Mouse (Mus musculus): Measurements from ENCODE around the gene Orm2. TPM values are rescaled to one million over a fixed set of nuclear protein-coding genes. Genes with fewer than 3 reads are reported as not detected.

Orm2 gene
- not detected for polyA plus RNA-seq (2014; fragmentation: Illumina TruSeq; extraction: RNeasy Lipid Tissue Mini Kit (QIAGEN cat#74804); ENCODE audit: low read depth, low replicate concordance)

DNA sequence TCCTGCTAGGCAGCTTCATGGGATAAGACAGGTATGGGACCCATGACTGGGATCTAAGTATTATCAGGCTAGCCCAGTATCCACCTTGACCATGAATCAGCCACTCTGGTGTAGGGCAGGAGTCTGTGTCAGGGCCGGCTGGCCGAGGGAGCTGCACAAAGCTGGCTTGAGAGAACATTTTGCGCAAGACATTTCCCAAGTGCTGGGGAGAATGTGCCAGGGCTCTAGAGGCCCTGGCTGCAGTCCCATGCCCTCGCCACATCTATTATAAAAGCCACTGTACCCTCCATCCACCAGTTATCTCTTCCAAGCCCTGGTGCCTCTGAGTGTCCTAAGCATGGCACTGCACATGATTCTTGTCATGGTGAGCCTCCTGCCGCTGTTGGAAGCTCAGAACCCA lies at the start of gene Orm2:
Gene Orm2 (plus strand): TSS at position 300 of the 400 bp plus-strand sequence.

DNA sequence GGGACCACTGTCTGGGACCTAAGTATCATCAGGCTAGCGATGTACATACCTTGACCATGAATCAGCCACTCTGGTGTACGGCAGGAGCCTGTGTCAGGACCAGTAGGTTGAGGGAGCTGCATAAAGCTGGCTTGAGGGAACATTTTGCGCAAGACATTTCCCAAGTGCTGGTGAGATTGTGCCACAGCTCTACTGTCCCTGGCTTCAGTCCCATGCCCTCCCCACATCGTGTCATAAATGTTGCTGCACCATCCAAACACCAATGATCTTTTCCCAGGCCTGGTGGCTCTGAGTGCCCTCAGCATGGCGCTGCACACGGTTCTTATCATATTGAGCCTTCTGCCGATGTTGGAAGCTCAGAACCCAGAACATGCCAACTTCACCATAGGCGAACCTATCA lies 18.0 kb upstream of the Orm2 start, which contains the start of gene Orm1:
Gene Orm1 (plus strand): TSS at position 266 of the 400 bp plus-strand sequence.

DNA sequence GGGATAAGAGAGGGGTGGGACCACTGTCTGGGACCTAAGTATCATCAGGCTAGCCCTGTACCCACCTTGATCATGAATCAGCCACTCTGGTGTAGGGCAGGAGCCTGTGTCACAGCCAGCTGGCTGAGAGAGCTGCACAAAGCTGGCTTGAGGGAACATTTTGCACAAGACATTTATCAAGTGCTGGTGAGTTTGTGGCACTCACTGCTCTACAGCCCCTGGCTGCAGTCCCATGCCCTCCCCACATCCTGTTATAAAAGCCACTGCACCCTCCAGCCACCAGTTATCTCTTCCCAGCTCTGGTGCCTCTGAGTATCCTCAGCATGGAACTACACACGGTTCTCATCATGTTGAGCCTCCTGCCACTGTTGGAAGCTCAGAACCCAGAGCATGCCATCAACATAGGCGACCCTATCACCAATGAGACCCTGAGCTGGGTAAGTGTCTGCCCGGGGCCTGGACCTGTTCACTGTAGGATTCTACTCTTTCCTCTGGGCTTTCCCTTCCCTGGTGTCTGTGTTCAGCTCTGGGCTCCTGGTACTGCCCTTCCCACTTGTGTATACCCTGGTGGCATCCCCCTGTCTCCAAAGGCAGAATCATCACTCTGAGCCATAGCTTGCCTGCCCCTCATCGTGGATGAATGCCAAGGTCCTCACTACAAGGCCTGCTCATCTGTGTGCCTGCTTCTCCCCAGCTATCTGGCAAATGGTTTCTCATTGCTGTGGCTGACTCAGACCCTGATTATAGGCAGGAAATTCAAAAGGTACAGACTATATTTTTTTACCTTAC lies 6.2 kb upstream of the Orm2 start, which contains the start of gene Orm3:
Gene Orm3 (plus strand): TSS at position 286 of the 789 bp plus-strand sequence.

DNA sequence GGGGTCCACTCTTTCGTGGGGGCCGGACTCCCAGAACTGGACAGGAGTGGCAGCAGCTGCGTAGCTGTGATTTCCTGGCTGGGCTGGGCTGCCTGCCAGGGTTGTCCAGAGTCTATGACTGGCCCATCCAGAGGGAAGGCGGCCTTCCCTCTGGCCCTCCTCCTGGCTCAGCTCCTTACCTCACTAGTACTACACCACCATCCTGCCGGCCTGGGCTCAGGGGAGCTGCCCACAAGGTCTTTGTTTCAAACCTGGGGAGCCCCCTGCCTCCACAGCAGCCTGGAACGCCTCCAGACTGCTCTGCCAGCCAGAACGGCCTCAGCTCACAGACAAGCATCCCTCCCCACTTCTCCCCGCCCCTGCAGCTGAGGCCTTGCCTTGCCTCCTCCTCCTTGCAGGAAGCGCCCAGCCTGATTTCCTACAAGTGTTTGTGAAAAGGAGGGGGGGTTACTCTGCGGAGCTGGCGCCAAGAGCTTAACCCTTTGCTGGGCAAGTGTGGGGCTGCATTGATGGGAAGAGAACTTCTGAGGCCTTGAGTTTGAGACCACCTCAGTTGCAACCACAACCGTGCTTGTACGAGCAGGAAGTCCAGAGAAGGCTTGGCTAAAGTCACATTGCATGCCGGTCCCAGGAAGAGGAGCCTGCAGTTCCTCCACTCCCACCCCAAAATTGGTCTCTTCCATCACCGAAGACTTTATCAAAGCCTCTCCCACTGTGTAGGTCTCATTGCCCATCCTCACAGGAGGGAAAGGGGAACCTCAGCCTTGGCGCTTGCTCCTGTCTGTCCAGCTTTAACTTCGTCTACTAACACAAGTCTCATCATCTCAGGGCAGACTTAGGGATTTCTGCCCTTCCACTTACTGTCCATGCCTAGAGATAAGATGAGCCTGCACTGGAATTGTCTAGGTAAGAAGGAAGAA lies 41.1 kb downstream of the Orm2 start, which contains the start of gene Akna:
Gene Akna (minus strand): TSS at position 315 of the 920 bp plus-strand sequence.

Other genes starting within 250 kb of the Orm2 start
- gene Ambp, start 207.7 kb upstream of the Orm2 start, polyA plus RNA-seq (2014; fragmentation: Illumina TruSeq; extraction: RNeasy Lipid Tissue Mini Kit (QIAGEN cat#74804); ENCODE audit: low read depth, low replicate concordance), result 0.61 TPM
- gene Kif12, start 190.3 kb upstream of the Orm2 start, polyA plus RNA-seq (2014; fragmentation: Illumina TruSeq; extraction: RNeasy Lipid Tissue Mini Kit (QIAGEN cat#74804); ENCODE audit: low read depth, low replicate concordance), result 2.3 TPM
- 3.0 TPM for gene Col27a1, start 148.4 kb upstream of the Orm2 start, polyA plus RNA-seq (2014; fragmentation: Illumina TruSeq; extraction: RNeasy Lipid Tissue Mini Kit (QIAGEN cat#74804); ENCODE audit: low read depth, low replicate concordance)
- not detected for gene Orm1, start 17.9 kb upstream of the Orm2 start, polyA plus RNA-seq (2014; fragmentation: Illumina TruSeq; extraction: RNeasy Lipid Tissue Mini Kit (QIAGEN cat#74804); ENCODE audit: low read depth, low replicate concordance)
- not detected for gene Orm3, start 6.3 kb upstream of the Orm2 start, polyA plus RNA-seq (2014; fragmentation: Illumina TruSeq; extraction: RNeasy Lipid Tissue Mini Kit (QIAGEN cat#74804); ENCODE audit: low read depth, low replicate concordance)
- not detected for gene Akna, start 40.9 kb downstream of the Orm2 start, polyA plus RNA-seq (2014; fragmentation: Illumina TruSeq; extraction: RNeasy Lipid Tissue Mini Kit (QIAGEN cat#74804); ENCODE audit: low read depth, low replicate concordance)
- gene Whrn, start 133.5 kb downstream of the Orm2 start, polyA plus RNA-seq (2014; fragmentation: Illumina TruSeq; extraction: RNeasy Lipid Tissue Mini Kit (QIAGEN cat#74804); ENCODE audit: low read depth, low replicate concordance), result 0.49 TPM
- 545 TPM for gene Atp6v1g1, start 182.3 kb downstream of the Orm2 start, polyA plus RNA-seq (2014; fragmentation: Illumina TruSeq; extraction: RNeasy Lipid Tissue Mini Kit (QIAGEN cat#74804); ENCODE audit: low read depth, low replicate concordance)
- gene Tmem268, start 196.3 kb downstream of the Orm2 start, polyA plus RNA-seq (2014; fragmentation: Illumina TruSeq; extraction: RNeasy Lipid Tissue Mini Kit (QIAGEN cat#74804); ENCODE audit: low read depth, low replicate concordance), result 6.3 TPM
- not detected for gene Gm11213, start 242.8 kb downstream of the Orm2 start, polyA plus RNA-seq (2014; fragmentation: Illumina TruSeq; extraction: RNeasy Lipid Tissue Mini Kit (QIAGEN cat#74804); ENCODE audit: low read depth, low replicate concordance)